Mouse (Mus musculus) neutrophil, adult 5-6 weeks (primary cell): ENCODE results near the gene Nkx2-2. TPM values are rescaled to one million over a fixed set of nuclear protein-coding genes. Genes with fewer than 3 reads are reported as not detected.
"Not testable (repeated sequence)": the region's sequence is repeated elsewhere in the genome, so short reads cannot be mapped to it uniquely, and the experiment has no call there.

ENCODE experiments used
- ATAC-seq: fragments of 151-379, 151-347 bp; 2 replicates; pipeline ENCODE4 v1.8.0; 2017; ENCODE audit warnings: mild to moderate bottlenecking, moderate TSS enrichment; ENCODE audit not compliant: insufficient number of reproducible peaks, poor library complexity, low FRiP score, severe bottlenecking; ENCODE audit errors: extremely low read depth
- total RNA-seq: library from RNA; stranded (forward); fragments of 200-1000 nt; gene quantifications from 2 replicates; pipeline ENCODE4 v1.2.3, GENCODE M21; 2017

Nkx2-2 gene
- total RNA-seq, 1 experiment from 2014 or later = not detected

DNA sequence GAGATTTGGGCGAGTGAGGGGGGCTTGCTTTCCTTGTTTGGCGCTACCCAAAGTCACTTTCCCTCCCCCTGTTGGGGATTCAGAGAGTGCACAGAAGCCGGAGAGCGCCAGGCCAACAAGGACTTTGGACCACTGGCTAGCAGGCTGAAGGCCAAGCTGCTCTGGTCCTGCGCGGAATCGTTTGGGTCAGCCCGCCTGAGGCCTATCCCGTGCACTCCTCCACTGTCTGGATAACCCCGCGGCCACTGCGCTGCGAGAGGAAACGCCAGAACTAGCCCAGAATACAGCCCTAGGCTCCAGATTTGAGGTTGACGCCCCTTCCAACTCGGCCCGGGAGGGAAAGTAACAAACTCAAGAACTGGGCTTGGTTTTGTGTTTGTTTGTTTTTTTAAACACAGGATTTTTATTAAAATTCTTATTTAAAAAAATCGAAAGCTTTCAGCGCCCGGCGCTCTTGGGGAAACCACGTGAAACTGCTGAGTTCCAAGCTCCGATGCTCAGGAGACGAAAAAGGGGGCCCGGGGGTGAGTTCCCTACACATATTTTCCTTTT, 11.3 kb downstream of the Nkx2-2 start:
- ATAC-seq = no peak

DNA sequence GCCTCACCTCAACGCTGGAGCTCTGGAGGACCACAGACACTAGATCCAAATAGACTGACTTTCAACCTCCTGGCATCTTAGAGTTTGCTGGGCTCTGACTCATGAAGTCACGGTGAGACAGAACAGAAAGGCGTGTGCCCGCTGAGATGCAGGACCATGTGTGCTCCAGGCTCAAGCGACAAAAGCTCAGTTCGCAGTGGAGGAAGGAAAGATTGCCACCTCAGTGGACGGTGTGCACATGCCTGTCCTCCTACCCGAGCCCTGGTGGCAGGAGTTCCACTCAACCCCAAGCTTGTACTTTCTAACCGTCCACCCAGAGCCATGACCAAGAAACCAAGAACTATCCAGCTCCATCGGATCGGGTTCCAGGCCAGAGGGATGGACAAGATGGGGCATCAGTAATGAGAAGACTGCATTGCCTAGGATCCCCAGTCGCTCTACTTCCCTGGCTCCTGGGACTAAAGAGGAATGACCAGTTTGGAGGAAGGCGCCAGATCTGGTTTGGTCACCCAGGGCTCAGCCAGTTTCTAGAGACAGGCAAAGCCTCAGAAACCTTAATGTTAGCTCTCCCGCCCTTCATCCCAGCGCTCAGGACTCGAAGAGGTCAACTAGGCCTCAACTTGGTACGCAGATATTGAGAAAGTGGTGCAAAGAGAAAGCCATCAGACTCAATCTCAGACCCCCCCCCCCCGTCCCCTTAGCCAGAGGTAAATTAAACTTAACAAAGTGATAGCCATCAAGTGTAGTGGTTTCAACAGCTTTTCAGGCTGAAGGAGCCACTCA, 11.9 kb downstream of the Nkx2-2 start:
- ATAC-seq = no peak

DNA sequence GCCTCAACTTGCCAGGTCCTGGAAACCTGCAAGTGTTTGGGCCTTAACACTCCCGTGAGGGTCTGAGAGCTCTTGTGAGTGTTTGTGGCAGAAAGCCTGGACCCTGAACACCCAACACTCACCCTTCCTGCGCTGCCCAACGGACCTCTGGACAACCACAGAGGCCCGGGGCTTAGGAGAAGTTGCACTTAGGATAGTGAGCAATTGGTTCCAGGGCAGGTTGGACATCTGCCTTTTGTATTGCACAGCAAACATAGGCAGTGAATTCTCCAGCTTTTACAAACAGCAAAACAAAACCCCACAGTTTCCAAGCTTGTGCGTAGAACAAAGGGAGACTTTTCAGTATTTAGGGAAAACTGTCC, 12.8 kb downstream of the Nkx2-2 start:
- no peak for ATAC-seq

DNA sequence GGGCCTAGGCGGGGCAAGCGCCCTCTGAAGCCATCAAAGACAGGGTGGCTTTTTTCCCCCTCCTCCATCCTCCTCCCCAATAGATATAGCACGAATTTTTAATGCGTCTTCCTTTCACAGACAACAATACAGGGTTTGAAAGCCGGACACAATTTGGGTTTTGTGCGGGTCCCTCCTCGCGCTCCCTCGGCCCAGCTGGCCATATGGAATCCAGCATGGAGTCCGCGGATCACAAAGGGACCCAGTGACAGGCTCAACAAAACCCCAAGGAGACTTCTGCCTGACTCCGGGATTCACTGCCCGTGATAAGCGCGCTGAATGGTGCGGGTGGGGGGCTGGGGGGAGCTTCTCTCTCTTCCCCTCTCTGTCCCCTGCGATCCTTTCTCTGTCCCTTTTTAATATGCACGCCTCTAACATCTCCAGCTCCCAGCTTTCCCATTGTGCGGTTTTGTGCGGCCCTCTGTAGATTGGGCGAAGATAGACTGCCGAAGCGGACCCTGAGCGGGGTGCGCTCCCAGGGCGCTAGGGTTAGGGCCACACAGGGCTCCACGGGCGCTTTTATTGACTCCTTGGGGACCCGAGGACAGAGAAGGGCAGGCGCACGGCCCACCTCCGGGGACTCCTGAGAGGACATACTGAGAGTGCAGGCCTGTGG, 13.3 kb downstream of the Nkx2-2 start:
- ATAC-seq = no peak

DNA sequence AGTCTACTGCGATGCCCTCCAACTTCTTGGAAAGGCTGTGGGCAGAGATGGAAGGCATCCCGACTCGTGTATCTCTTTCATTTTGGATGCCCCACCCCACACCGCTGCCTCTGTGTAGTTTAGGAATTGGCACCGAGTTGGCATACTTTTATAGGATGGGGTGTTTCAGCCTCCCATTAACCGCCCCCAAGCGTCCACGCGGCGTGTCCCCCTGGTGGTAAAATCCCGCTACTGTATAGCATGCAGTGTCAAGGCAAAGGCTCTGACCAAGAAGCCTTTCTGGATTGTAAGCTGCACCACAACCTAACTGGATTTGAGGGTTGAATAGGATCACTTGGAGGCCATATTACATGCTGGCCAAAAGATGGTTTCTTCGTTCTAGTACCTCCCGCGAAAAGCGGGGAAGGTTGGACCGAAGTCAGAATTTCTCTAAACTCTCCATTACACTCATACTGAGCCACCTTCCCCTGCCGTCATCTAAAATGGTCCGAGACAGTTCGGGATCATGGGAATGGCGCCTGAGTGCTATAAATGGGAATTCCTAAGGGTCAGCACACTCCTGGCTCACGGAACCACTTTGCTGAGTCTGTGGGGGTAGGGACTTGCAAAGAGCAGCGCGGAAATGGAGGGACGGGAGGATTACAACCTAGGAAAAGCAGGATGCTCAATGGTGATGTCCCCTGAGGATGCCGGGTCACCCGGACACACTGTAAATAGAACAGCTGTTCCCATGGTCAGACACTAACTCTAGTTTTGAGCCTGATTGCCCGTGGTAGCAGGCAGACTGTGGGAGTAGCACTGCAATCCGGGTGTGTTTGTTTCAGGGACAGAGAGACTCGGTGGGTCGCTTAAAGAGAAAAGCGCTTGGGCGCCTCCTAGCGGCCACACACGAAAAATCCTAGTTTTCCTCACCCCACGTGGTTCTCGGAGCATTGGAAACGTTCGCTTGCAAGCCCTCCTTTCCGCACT, 15.7 kb downstream of the Nkx2-2 start:
- peak; percentile 36; the same call in 1 of the 2 replicates for ATAC-seq

GRCm38 (mm10) chr2:147177672-147178071, 16.4 kb downstream of the Nkx2-2 start:
- peak; percentile 62 for ATAC-seq

DNA sequence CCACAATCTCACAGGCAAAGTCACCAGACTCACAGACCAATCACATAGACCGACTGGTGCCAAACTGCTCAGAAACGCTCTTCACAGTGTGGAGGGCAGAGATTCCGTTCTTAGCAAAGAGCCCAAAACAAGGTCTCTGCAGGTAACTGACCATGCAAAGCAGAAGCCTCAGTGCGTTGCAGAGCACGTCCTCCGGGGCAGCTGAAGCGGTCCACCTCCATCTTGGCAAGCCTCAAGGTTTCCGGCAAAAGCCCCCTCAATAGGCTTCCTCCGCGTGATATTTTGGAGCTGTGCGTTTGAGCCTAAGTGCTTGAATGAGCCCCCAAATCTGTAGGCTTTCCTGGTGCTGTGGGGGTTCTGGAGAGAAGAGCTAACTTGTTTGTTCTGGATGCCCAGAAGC, 18.7 kb downstream of the Nkx2-2 start:
- no peak for ATAC-seq

- no peak for ATAC-seq
Measured at GRCm38 (mm10) chr2:147173751-147174150, 20.3 kb downstream of the Nkx2-2 start.

- not testable (repeated sequence) for ATAC-seq
Measured at GRCm38 (mm10) chr2:147170538-147170937, 23.5 kb downstream of the Nkx2-2 start.

- no peak for ATAC-seq
Measured at GRCm38 (mm10) chr2:147165863-147166262, 28.2 kb downstream of the Nkx2-2 start.

- ATAC-seq = no peak
Measured at GRCm38 (mm10) chr2:147165376-147165775, 28.7 kb downstream of the Nkx2-2 start.

DNA sequence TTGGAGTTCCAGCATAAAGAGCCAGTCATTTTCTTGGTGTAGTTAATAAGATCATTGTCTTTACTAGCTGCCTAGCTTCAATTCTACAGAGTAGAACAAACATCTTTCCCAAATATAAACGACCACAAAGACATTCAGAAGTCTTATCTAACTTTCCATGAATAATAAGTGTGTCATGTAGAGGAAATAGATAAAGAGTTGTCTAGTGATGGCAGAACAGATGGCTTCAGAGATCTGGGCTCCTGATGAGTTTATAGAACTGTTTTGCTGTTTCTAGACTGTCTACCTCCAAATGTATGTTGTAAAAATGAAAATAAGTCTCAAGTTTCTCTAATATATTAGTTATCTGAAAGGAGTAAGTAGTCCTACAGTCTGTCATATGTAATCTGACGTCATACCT, 41.5 kb downstream of the Nkx2-2 start:
- ATAC-seq = no peak

Other genes with a start within 250 kb of the Nkx2-2 start
- gene Xrn2, start 181.2 kb downstream of the Nkx2-2 start, total RNA-seq = 235 and 242 TPM in 2 replicates
- gene Nkx2-4, start 108.8 kb downstream of the Nkx2-2 start, total RNA-seq = not detected in 2 replicates
- gene Pax1, start 167.7 kb upstream of the Nkx2-2 start, total RNA-seq = not detected in 2 replicates